Mouse (Mus musculus) granulocyte monocyte progenitor cell, adult 5-6 weeks (primary cell): Measurements from ENCODE around the gene Ccdc127. TPM values are rescaled to one million over a fixed set of nuclear protein-coding genes. Genes with fewer than 3 reads are reported as not detected.

Experiments used
- ATAC-seq: replicated peaks from 2 replicates; pipeline ENCODE4 v1.8.0; 2016; ENCODE audit warnings: mild to moderate bottlenecking, moderate TSS enrichment, inconsistent platforms; ENCODE audit not compliant: poor library complexity, severe bottlenecking
- total RNA-seq, 2 experiments: library from RNA; stranded (forward) in 1 of 2; stranded (reverse) in 1 of 2; fragments of 200-712, 200-1000 nt in 1 of 2; fragments of >200 nt in 1 of 2; fragmentation: Nextera tagmentation in 1 of 2; gene quantifications; 2 replicates each; pipeline ENCODE4 v1.2.3; 2014 to 2017

The Ccdc127 gene
- total RNA-seq (2014; fragmentation: Nextera tagmentation) (16.3 and 25.6 TPM in 2 replicates), total RNA-seq (2017) (47.1 and 50.1 TPM in 2 replicates)

GRCm38 (mm10) chr13:74349566-74350434, at the start of gene Ccdc127, which contains the start of gene Sdha:
Gene Ccdc127 (plus strand): TSS chr13:74350309.
Gene Sdha (minus strand): TSS chr13:74350280.
- ATAC-seq, result peak; percentile 91

GRCm38 (mm10) chr13:74300925-74301606, 49.0 kb upstream of the Ccdc127 start:
- peak; percentile 89 for ATAC-seq

- peak; percentile 10; the same call in 1 of the 2 replicates for ATAC-seq
Observed at GRCm38 (mm10) chr13:74301607-74301984, 48.5 kb upstream of the Ccdc127 start.

- no peak for ATAC-seq
Observed at GRCm38 (mm10) chr13:74302050-74303037, 47.8 kb upstream of the Ccdc127 start.

- no peak for ATAC-seq
Observed at GRCm38 (mm10) chr13:74305380-74305779, 44.7 kb upstream of the Ccdc127 start.

GRCm38 (mm10) chr13:74305780-74306179, 44.3 kb upstream of the Ccdc127 start:
- ATAC-seq, result no peak

GRCm38 (mm10) chr13:74314616-74315015, 35.5 kb upstream of the Ccdc127 start:
- ATAC-seq, result no peak

GRCm38 (mm10) chr13:74316386-74316785, 33.7 kb upstream of the Ccdc127 start:
- no peak for ATAC-seq

GRCm38 (mm10) chr13:74316789-74317169, 33.3 kb upstream of the Ccdc127 start:
- peak; percentile 5; the same call in 1 of the 2 replicates for ATAC-seq

GRCm38 (mm10) chr13:74317170-74317849, 32.8 kb upstream of the Ccdc127 start, which contains the start of gene Pdcd6:
Gene Pdcd6 (minus strand): TSS chr13:74317580.
- ATAC-seq, result peak; percentile 95

- no peak for ATAC-seq
Observed at GRCm38 (mm10) chr13:74329321-74329720, 20.8 kb upstream of the Ccdc127 start.

- peak; percentile 99 for ATAC-seq
Observed at GRCm38 (mm10) chr13:74341036-74341435, 9.1 kb upstream of the Ccdc127 start.

GRCm38 (mm10) chr13:74350435-74350906, 362 bp downstream of the Ccdc127 start:
- ATAC-seq, result 0 out of 2 replicates have a peak, but pooled peaks have one; percentile 2

- no peak for ATAC-seq
Observed at GRCm38 (mm10) chr13:74356491-74356890, 6.4 kb downstream of the Ccdc127 start.

- peak; percentile 77 for ATAC-seq
Observed at GRCm38 (mm10) chr13:74362218-74362617, 12.1 kb downstream of the Ccdc127 start.

GRCm38 (mm10) chr13:74363176-74363858, 13.2 kb downstream of the Ccdc127 start:
- peak; percentile 12; the same call in 1 of the 2 replicates for ATAC-seq

GRCm38 (mm10) chr13:74363859-74364235, 13.7 kb downstream of the Ccdc127 start, which contains the start of gene Lrrc14b:
Gene Lrrc14b (minus strand): TSS chr13:74364005.
- peak; percentile 29 for ATAC-seq

- ATAC-seq, result no peak
Observed at GRCm38 (mm10) chr13:74381533-74382276, 31.6 kb downstream of the Ccdc127 start.
